Mouse (Mus musculus): Measurements from ENCODE around the gene Crybb2.

- TF ChIP-seq CTCF (IDR thresholded peaks at IDR 0.05; ENCODE audit: control insufficient read depth, insufficient read depth, low read length) (no peak), POLR2A (IDR thresholded peaks at IDR 0.05; ENCODE audit: borderline replicate concordance, control insufficient read depth, low read depth, low read length) (no peak)
Observed at GRCm38 (mm10) chr5:113014808-113015235, 55.1 kb downstream of the Crybb2 start.

All from bone marrow, adult 2 months (tissue).